Mouse (Mus musculus) lung, postnatal 14 days (tissue): ENCODE results near the gene Grcc10.

ENCODE experiments used
- DNase-seq: peaks from one replicate; pipeline ENCODE4 v3.0.0; 2021

The Grcc10 gene

GRCm38 (mm10) chr6:124699366-124699765 is 41.8 kb downstream of the Grcc10 start:
- DNase-seq: no peak

GRCm38 (mm10) chr6:124698751-124699150 is 42.4 kb downstream of the Grcc10 start:
- DNase-seq: no peak

GRCm38 (mm10) chr6:124696441-124697150 is 44.6 kb downstream of the Grcc10 start:
- no peak for DNase-seq

- DNase-seq: peak; percentile 82
These were observed 46.8 kb downstream of the Grcc10 start for GRCm38 (mm10) chr6:124694166-124694955.

- DNase-seq: no peak
These were observed 47.8 kb downstream of the Grcc10 start for GRCm38 (mm10) chr6:124693243-124693981.

- DNase-seq: no peak
These were observed 50.7 kb downstream of the Grcc10 start for GRCm38 (mm10) chr6:124690517-124690916.
